Mouse (Mus musculus) kidney, postnatal 10 days (tissue): Measurements from ENCODE around the gene Gnpat.

ENCODE experiments used
- DNase-seq: peaks from one replicate; pipeline ENCODE4 v3.0.0; 2021; ENCODE audit warnings: mixed read lengths

Gnpat gene

DNA sequence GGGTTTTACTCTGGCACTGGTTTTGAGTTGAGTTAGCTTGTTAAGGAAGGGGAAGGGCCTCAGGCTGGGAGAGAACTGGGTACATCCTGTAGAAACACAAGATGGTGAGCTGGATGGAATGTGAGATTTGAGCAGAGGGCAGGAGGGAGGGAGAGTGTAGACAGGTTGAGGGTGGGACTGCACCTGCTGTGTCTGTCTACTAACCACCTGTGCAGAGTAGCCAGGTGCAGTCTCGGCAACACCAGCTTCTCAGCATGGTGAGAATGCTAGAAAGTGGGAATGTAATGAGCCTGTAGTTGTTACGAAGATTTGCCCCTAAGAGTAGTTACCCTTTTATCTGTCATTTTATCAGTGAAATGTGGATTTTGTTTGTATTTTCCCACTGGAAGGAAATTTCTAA is 42.6 kb downstream of the Gnpat start:
- no peak for DNase-seq

DNA sequence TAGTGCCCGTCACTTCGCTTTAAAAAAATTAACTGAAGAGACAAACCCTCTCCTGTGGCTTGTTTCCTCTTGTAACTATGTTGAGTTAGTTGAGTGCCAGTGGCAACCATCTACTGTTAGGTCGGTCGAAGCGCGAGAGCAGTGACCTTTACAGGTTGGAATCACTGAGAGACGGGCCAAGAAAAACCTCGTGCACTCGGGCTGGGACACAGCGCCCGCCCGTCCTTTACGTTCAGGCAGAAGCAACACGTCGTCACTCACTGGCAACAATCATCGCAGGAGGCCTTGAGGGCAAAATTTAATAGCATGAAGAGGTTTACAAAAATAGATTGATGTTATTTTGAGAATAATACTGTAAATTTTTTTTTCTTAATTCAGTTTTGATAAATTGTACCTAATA is 47.1 kb downstream of the Gnpat start:
- no peak for DNase-seq

DNA sequence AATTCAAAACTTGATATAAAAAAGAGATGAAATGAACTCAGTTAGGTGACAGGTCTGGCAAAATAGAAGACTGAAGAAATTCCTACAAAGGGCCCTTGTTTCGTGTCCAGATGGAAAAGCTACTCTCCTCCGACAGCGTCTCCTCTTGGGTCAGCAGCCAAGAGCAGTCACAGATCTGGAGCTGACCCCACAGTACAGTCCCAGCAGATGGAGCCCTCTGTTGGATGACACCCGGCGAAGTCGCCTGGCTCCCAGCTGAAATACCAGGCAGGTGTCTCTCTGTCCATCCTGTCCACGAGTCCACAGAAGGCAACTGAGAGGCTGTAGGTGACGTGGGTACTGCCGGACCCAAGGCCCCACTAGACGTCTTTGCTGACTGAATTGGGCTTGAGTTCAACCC is 47.5 kb downstream of the Gnpat start:
- DNase-seq: no peak

DNA sequence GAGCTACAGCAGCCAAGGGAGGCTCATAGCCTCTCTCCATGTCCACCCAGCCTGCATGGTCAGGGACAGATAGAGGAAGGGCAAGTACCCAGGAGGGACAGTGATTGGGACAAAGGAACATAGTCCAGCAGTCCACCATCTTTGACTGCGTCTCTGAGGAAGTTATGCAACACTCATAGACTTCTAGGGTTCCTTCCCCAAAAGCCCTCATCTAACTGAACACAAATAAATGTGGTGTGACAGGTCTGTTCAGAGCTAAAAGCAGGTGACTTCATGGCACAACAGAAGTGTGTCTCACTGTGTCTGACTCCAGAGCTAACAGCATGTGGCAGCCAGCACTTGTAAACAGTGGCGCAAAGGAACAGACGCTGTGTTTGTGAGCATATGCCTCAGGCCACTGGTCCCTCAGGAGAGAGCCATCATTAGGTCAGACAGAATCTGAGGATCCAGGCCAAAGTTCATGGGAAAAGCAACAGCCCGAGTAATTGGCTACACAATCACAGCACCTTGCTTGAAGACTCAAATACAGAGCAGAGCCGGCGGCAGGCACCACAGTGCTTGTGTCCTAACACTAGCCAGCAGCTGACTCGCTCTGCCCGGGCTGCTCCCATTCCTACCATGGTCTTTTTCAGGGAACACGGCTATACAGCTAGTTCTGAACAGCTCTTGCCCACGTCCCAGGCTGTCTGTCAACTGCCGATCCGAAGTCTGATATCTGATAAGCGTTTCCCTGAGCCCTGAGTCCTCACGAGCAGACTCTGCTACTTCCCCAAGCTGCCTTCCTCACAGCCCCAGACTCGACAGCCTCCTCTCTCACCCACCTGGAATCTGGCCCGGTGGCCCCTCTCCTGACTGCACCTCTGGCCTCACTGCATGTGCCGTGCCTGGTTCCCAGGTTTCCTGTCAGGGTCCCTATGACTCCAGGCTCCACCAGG is 49.4 kb downstream of the Gnpat start:
- no peak for DNase-seq

DNA sequence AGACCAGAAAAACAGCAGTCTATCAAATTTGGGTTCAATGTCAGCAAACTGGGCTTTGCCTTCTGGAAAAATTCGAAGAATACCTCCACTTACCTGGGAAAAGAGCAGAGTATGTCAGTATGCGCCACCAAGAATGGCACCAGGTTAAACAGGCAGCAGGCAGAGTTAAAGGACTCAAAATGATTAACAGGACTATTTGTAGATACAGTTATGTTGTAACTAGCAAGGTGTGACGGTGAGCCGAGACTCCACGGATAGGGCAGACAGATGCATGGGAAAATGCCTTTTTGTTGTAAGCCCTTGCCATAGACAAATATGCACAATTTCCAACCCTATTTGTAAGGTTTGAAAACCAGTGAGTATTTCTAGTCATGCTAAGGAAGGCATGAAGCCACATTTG is 51.2 kb downstream of the Gnpat start:
- no peak for DNase-seq

DNA sequence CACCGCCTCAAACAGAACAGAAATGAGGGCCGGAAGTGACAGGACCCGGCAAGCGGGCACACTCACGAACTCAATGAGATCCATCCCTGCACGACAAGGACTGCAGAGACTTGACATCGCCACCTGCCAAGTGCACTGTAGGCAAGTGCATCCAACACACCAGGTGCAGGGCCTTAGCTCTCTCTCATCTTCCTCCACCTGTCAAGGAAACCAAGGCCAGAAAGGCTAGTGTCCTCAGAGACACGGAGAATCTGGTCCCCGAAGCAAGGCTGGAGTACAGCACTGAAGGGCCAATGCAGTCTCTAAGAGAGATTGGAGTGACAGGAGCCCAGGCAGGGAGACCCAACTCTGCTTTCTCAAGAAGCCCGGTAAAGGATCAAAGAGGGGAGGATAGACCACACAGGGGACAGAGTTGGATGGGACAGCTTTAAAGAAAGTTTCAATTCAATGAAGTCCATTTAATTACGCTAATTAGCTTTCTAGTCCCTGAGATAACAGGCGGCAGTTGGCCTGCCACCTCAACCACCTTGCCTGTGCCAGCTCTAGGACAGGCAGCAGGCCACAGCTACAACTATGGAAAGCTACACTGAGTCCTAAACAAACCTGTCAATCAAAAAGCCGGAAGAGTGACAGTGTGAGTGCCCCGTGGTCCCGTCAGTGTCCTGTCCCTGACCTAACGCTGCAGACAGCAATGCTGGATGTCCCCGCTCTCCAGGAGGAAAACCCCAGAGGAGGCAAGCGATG is 55.1 kb downstream of the Gnpat start:
- DNase-seq: no peak

DNA sequence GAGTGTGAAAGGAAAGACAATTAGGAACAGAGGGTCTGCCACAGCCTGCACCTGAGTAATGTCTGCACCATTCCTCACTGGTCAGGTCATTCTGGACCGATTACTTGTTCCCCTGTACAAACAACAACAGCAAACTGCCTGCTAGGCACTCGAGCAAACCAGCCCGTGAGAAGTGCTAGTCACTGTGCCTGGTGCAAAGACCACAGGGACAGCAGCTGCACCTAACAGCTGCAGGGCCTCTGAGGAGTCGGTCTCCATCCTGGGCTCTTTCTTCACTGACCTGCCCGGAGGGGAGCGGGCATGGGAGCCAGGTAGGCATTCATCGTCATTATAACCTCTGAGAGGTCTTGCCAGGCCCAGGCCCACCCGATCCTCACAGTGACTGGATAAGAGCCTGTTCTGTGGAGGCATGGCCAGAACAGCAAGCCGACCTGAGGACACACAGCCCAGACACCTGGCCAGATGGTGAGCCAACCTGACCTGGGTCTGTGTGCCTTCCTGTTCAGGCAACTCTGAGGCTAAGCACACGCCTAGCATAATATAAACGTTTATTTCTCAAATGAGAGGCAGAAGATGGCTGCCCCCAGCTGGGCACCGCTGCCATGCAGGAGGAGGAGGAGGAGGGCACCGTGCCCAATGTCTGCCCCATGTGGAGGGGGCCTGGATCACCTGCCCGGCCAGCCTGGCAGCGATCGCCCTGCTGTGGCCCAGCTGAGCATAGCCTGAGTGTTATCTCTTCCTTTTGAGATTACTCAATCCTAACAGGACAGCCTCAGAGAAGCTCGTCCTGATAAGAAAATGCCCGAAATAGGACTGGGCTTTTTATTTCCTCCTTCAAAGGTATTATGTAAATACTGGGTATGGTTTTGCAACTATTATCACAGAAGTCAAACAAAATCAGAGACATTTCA is 58.8 kb downstream of the Gnpat start:
- no peak for DNase-seq

DNA sequence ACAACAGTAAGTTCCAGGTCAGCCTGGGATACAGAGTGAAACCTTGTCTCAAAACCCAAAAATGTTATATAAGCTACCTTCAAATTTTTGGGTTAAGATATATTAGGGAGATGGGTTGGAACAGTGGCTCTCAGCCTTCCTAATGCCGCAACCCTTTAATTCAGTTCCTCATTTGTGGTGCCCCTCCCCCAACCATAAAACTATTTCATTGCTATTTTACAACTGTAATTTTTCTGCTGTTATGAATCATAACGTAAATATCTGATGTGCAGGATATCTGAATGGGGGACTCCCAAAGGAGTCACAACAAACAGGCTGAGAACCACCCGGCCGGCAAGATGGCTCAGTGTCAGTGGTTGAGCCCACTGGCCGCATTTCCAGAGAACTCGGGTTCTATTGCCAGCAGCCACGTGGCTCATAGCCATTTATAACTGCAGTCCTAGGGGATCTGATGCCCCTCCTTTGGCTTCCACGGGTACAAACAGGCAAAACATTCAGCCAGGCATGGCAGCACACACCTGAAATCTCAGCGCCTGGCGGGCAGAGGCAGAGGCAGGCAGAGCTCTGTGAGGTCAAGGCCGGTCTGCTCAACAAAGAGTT is 59.8 kb downstream of the Gnpat start:
- DNase-seq: no peak

DNA sequence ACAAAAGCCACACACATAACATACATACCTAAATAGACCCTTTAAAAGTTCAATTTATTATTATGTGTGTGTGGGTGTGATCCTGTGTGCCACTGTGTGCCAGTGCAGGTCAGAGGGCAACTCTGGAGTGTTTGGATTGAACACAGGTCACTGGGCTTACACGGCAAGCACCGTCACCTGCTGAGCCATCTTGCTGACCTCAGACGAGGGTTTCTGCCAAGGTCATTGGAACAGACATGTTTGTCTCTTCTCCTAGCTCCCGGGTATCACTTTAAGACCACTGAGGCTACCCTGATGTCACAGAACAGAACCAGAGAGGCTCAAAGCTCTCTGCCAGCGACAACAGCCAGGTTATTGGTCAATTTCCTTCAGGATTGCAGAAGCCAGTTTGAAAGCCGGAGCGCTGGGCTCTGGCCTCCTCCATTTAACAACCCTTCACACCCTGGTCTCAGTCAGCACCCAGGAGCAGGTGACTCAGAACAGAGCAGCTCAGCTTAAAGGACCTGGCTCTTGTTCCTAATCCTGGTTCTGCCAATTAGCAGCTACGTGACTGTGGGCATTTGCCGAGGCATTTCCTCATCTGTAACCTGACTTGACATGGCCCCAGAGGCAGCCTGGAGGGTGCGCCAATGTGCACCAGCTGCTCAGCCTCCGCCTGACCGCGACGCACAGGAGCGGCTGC is 61.3 kb downstream of the Gnpat start:
- DNase-seq: no peak

DNA sequence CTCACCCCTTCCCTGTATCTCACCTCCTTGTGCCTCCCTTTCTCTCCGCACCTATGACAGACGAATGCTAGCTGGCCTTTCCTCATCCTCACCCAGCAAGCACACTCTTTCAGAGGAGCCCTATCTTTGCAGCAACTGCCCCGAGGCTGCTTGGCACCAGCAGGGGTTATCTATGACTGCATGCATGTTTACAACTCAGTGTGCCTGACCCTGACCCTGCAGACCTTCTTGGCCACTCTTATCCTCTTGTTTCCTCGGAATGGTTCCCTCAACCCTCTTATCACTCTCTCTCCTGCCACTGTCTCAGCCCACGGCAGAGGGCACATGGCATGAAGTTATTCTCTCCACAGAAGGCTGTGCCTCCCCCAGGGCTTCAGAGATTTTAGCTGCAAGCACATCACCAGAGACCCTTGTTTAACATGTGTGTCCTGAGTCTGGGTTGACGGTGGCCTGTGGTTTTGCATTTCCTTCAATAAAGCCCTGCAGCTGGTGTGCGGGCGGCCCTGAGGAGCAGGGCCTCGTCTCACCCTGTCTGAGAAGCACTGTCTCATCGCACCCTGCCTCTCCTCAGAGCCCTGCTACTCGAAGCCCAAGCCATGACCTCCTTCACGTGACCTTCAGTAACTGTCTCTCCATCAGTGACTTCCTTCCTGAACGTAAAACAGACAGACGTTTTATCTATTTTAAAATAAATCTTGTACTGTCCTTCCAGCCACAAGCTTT is 62.9 kb downstream of the Gnpat start:
- DNase-seq: peak; percentile 55

DNA sequence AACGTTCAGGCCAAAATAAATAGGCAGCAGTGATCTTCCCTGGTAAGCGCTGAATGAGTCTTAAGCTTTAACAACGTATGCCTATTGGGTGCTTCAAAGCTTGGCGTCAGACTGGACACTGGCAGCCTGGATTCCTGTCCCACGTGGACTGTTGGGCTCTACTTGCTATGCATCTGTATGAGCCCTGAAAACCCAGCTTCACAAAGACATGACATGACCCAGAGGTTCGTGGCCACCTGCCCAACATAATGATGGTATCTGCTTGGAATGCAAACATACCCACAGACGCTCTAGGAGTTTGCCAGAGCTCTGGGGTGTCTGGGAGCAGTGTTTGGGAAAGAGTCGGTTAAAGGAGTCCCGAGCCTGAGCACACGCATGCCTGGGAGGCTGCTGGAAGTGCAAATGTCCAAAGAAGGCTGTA is 63.5 kb downstream of the Gnpat start:
- peak; percentile 39 for DNase-seq

DNA sequence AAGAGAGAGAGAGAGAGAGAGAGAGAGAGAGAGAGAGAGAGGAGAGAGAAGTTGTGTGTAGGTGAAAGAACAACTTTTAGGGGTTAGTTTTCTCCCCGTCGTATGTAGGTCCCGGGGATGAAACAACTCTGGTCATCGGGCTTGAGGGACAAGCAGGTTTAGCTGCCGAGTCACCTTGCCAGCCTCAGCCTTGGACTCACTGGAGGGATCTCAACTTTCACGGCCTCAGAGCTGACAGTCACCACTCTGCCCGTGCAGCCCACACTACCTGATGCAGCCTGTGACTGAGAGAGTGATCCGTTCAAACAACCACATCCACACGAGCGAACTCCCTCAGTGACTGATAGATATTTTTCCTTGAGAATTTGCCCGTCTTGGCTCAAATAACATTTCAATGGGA is 66.2 kb downstream of the Gnpat start:
- no peak for DNase-seq

DNA sequence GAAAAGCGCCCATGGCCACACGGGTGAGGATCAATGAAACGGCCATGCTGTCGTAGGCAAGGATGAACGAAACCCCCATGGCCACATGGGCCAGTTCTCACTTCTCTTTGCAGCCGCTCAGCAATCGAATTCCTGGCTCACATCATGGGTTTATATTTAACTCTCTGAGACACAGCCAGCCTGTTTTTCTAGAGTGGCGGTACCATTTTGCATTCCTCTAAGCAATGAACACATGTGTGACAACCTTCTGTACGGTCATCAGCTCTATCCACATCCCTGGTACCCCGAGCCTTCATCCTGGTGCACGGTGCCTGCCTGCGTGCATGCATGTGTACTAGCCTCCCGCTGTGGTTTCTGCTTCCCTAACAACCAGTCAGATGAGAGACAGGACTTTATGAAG is 67.3 kb downstream of the Gnpat start:
- no peak for DNase-seq

DNA sequence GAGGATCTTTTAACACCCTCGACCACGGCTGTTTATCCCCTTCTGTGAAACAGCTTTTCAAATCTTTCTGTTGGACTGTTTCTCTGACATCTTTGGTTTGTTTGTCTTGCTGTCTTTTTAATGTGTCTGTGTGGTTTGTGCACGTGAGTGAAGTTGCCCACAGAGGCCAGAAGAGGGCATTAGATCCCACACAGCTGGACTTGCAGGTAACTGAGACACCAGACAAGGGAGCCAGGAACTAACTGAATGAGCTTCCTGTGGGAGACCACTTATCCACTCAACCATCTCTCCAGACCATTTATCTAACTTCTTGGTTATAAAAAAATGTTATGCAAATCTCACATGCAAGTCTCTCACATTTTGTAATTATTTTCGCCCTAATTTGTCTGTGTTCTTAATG is 67.8 kb downstream of the Gnpat start:
- DNase-seq: no peak

DNA sequence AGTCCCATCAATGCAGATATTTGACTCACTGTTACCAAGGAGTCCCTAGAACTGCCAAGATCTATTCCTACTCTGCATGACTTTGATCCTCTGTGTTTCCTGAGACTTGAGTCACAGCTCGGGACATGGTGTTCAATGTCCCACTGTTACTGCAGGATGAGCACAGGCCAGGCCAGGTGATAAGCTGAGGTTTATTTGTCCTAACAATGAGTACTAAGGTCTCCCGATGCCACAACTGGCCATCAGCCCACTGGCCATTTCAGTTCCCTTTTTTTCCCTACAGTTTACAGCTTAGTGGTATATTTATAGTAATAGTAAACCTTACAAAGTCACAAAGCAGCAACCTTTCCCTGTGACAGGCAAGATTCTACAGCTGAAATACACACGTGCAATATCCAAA is 69.6 kb downstream of the Gnpat start:
- no peak for DNase-seq

DNA sequence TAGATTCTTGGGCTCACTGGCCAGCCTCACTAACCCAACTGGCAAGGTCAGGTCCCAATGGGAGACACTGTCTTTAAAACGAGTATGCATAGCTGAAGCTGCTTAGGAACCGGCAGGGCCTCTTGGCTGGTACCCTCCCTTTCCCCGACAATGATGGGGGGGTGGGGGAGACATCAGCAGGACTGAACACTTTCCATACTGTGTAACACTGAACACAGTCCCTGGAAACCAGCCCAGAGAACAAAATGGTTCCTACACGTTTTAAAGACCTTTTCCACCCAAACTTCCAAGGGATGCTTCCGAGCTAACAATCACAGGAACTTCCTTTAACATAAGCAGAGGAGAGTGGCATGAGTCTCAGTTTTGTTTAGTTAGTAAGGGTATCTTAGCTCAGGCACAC is 72.3 kb downstream of the Gnpat start:
- DNase-seq: no peak

DNA sequence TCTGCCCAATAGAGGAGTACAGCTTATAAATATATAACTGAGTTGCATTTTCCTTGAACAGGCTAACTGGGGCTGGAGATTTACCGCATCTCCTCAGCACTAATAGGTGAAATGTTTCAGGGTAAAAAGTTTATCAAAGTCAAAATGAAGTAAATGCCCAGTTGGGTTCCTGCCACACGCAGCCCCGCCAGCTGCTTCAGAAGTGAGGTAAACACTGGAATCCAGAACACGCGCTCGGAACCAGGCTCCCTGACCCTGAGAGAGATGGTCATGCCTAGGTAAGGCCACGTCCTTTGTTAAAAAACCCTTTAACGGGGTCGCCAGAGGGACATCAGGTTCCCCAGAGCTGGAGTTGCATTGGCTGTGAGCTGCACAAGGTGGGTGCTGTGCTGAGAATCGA is 73.9 kb downstream of the Gnpat start:
- no peak for DNase-seq

DNA sequence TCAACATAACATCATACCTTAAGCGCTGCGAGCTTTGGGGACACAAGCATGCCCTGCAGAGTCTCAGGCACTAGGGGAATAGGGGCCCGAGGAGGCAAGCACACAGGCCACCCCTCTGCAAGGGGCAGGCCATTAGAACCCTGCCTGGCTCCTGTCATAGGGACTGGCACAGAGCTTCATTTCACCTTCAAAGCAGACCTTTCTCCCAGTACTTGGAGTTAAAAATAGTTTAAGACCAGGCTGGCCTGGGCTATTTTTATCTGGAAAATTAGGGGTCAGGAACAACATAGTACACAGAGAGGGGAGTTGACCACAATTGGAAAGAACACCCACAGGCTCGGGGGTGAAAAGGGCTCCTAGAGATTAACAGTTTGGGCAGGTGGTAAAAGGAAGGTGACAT is 74.5 kb downstream of the Gnpat start:
- DNase-seq: no peak
